Mouse (Mus musculus) brown adipose tissue, adult 24 weeks (tissue): ENCODE results near the gene Blvra. TPM values are rescaled to one million over a fixed set of nuclear protein-coding genes. Genes with fewer than 3 reads are reported as not detected.

Experiments
- H3K27ac ChIP-seq: fragments of 200-500 bp; replicated peaks from 2 replicates; pipeline ENCODE4 v1.5.1; 2012; ENCODE audit warnings: low read depth, mild to moderate bottlenecking, low read length
- H3K4me1 ChIP-seq: fragments of 200-500 bp; 2 replicates; pipeline ENCODE4 v1.6.1; 2012; ENCODE audit warnings: low read length, mixed read lengths; ENCODE audit not compliant: control insufficient read depth, insufficient read depth, insufficient read length
- H3K4me3 ChIP-seq: fragments of 200-500 bp; 2 replicates; pipeline ENCODE4 v1.5.1; 2012; ENCODE audit warnings: low read depth, mild to moderate bottlenecking, low read length, moderate library complexity; ENCODE audit not compliant: insufficient read depth
- polyA plus RNA-seq: library from polyadenylated mRNA; stranded (reverse); fragments of >200 nt; gene quantifications from 2 replicates; pipeline ENCODE4 v1.2.4, GENCODE M21; 2012; ENCODE audit not compliant: missing spikeins, insufficient read depth, insufficient read length

Gene Blvra
- polyA plus RNA-seq, 1 experiment: 68.1 TPM

GRCm38 (mm10) chr2:127143158-127144063 is 72.9 kb downstream of the Blvra start, which contains the start of gene Itpripl1:
TSS of gene Itpripl1 (minus strand) at chr2:127143442.
- peak within 1 kb of the TSS; percentile 86 for H3K4me3 ChIP-seq
- peak within 1 kb of the TSS; percentile 77 for H3K27ac ChIP-seq

GRCm38 (mm10) chr2:127145699-127146098 is 75.2 kb downstream of the Blvra start:
- Histone ChIP-seq H3K4me3 (no peak overlapping the region), H3K4me1 (peaks cover 8% of the 10 kb centered on the region), H3K27ac (no peak overlapping the region)

More at GRCm38 (mm10) chr2:127143158-127144063, 72.9 kb downstream of the Blvra start, which contains the start of gene Itpripl1:
- H3K4me1 ChIP-seq: peaks cover 10% of the 10 kb centered on the region

Other genes starting within 250 kb of the Blvra start
- 20.1 and 20.4 TPM in 2 replicates for gene Trpm7, start 194.4 kb upstream of the Blvra start, polyA plus RNA-seq
- gene Sppl2a, start 137.4 kb upstream of the Blvra start, polyA plus RNA-seq: 39.5 and 43.1 TPM in 2 replicates
- gene Ap4e1, start 61.9 kb upstream of the Blvra start, polyA plus RNA-seq: 3.4 and 5.2 TPM in 2 replicates
- gene Ncaph, start 63.3 kb downstream of the Blvra start, polyA plus RNA-seq: 1.0 and 1.5 TPM in 2 replicates
- gene Itpripl1, start 72.8 kb downstream of the Blvra start, polyA plus RNA-seq: 2.2 and 3.3 TPM in 2 replicates
- 2.3 and 2.4 TPM in 2 replicates for gene 1810024B03Rik, start 137.6 kb downstream of the Blvra start, polyA plus RNA-seq
- gene Snrnp200, start 137.7 kb downstream of the Blvra start, polyA plus RNA-seq: 26.7 and 31.7 TPM in 2 replicates
- 36.2 and 50.4 TPM in 2 replicates for gene Ciao1, start 177.2 kb downstream of the Blvra start, polyA plus RNA-seq
- gene Tmem127, start 177.2 kb downstream of the Blvra start, polyA plus RNA-seq: 18.6 and 27.3 TPM in 2 replicates
- 71.1 and 87.5 TPM in 2 replicates for gene Stard7, start 199.6 kb downstream of the Blvra start, polyA plus RNA-seq